Mouse (Mus musculus) mouse trophoblast stem cell (cell line): ENCODE measurements around the gene Olfr770.
"Not testable (repeated sequence)": the region's sequence is repeated elsewhere in the genome, so short reads cannot be mapped to it uniquely, and the experiment has no call there.

Source experiments
- in situ Hi-C, 2 experiments: fragments of 300-500 bp; cut with MseI, MboI; formaldehyde crosslinking; loops; 2 replicates in 1 of 2; 3 replicates in 1 of 2; pipeline ENCODE4 v1.15.1; 2025

Gene Olfr770

GRCm38 (mm10) chr10:129138898-129139297, at the start of gene Olfr770:
Gene Olfr770, minus strand, starts transcription at chr10:129138998.
- in situ Hi-C loops: no loop called here

GRCm38 (mm10) chr10:129187319-129187718, 48.5 kb upstream of the Olfr770 start, which contains the start of gene Olfr773:
Gene Olfr773, minus strand, starts transcription at chr10:129187419.
- in situ Hi-C loops: not testable (repeated sequence)

- in situ Hi-C loops: not testable (repeated sequence)
Measured at GRCm38 (mm10) chr10:129177821-129178220, 39.0 kb upstream of the Olfr770 start, which contains the start of gene Olfr772. Gene Olfr772, minus strand, starts transcription at chr10:129177921.

GRCm38 (mm10) chr10:129164651-129165050, 25.9 kb upstream of the Olfr770 start, which contains the start of gene Olfr771:
Gene Olfr771, minus strand, starts transcription at chr10:129164751.
- in situ Hi-C loops: no loop called here

GRCm38 (mm10) chr10:129117761-129118160, 21.0 kb downstream of the Olfr770 start, which contains the start of gene Olfr769:
Gene Olfr769, minus strand, starts transcription at chr10:129117861.
- in situ Hi-C loops: no loop called here

GRCm38 (mm10) chr10:129115146-129115545, 23.7 kb downstream of the Olfr770 start:
- in situ Hi-C loops: no loop called here

GRCm38 (mm10) chr10:129101231-129101630, 37.6 kb downstream of the Olfr770 start:
- in situ Hi-C loops: no loop called here

GRCm38 (mm10) chr10:129099275-129099674, 39.5 kb downstream of the Olfr770 start, which contains the start of gene Olfr768:
Gene Olfr768, minus strand, starts transcription at chr10:129099375.
- in situ Hi-C loops: no loop called here

GRCm38 (mm10) chr10:129082810-129083209, 56.0 kb downstream of the Olfr770 start, which contains the start of gene Olfr767:
Gene Olfr767, minus strand, starts transcription at chr10:129082910.
- in situ Hi-C loops: not testable (repeated sequence)
